Mouse (Mus musculus): ENCODE results near the gene Lmntd1. TPM values are rescaled to one million over a fixed set of nuclear protein-coding genes. Genes with fewer than 3 reads are reported as not detected.
A peak's percentile ranks its signal among the peaks of the same experiment; 100 is the strongest.

Lmntd1 gene
- polyA plus RNA-seq, 1 experiment from 2014 or later: 16.8 TPM

GRCm38 (mm10) chr6:145578457-145579185, 35.5 kb downstream of the Lmntd1 start:
- Histone ChIP-seq H3K4me2 (ENCODE audit: low read depth, low read length) (no peak overlapping the region), H3K4me3 (ENCODE audit: low read length) (no peak overlapping the region), H3K27ac (ENCODE audit: low read length) (no peak overlapping the region), H3K27me3 (ENCODE audit: control insufficient read depth, insufficient read depth, low read length) (no peaks in the 10 kb centered on the region), H3K4me1 (ENCODE audit: control insufficient read depth, insufficient read depth, low read length) (peaks cover 25% of the 10 kb centered on the region), H3K36me3 (ENCODE audit: control insufficient read depth, insufficient read depth) (no peaks in the 10 kb centered on the region), H3K9ac (ENCODE audit: low read length) (no peak overlapping the region; the same call in 1 of the 2 replicates), H3K9me3 (replicated peaks; ENCODE audit: control insufficient read depth, low read length) (no peaks in the 10 kb centered on the region)
- whole genome bisulfite sequencing: 28% methylated on average over 10 of the region's 10 CpGs
- 0 out of 2 replicates have a peak, but pooled peaks have one; percentile 4 for ATAC-seq (replicated peaks; ENCODE audit: extremely low read depth, insufficient read depth, low FRiP score)

DNA sequence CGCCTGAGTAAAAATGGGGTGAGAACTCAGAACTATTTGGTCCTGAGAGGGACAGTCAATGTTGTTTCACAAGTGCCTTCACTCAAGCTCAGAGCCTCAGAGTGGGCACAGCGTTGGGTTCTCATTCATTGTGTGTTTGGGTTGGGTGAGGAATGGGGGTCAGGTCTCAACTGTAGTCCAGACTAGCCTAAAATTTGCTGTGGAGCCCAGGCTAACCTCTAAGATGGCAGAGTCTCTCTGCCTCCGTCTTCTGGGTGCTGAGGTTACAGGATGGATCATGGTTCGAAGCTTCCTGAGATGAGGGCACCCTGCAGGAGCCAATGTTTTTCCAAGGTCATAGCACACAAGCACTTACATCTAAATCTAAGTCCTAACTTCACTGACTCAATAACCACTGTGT, 37.4 kb downstream of the Lmntd1 start:
- H3K9me3 ChIP-seq (replicated peaks; ENCODE audit: control insufficient read depth, low read length): no peaks in the 10 kb centered on the region
- H3K27ac ChIP-seq (ENCODE audit: low read length): no peak overlapping the region
- peaks cover 21% of the 10 kb centered on the region for H3K4me1 ChIP-seq (ENCODE audit: control insufficient read depth, insufficient read depth, low read length)
- no peak overlapping the region for H3K9ac ChIP-seq (ENCODE audit: low read length)
- 96% methylated on average over 4 of the region's 4 CpGs for WGBS
- H3K4me3 ChIP-seq (ENCODE audit: low read length): no peak overlapping the region
- no peaks in the 10 kb centered on the region for H3K36me3 ChIP-seq (ENCODE audit: control insufficient read depth, insufficient read depth)
- H3K27me3 ChIP-seq (ENCODE audit: control insufficient read depth, insufficient read depth, low read length): no peaks in the 10 kb centered on the region
- no peak overlapping the region for H3K4me2 ChIP-seq (ENCODE audit: low read depth, low read length)
- no peak for ATAC-seq (replicated peaks; ENCODE audit: extremely low read depth, insufficient read depth, low FRiP score)

- 81% methylated on average over 6 of the region's 6 CpGs for WGBS
- Histone ChIP-seq H3K4me2 (ENCODE audit: low read depth, low read length) (no peak overlapping the region), H3K9me3 (replicated peaks; ENCODE audit: control insufficient read depth, low read length) (no peaks in the 10 kb centered on the region), H3K4me3 (ENCODE audit: low read length) (no peak overlapping the region), H3K4me1 (ENCODE audit: control insufficient read depth, insufficient read depth, low read length) (peaks cover 9% of the 10 kb centered on the region), H3K27me3 (ENCODE audit: control insufficient read depth, insufficient read depth, low read length) (no peaks in the 10 kb centered on the region), H3K36me3 (ENCODE audit: control insufficient read depth, insufficient read depth) (no peaks in the 10 kb centered on the region), H3K27ac (ENCODE audit: low read length) (no peak overlapping the region), H3K9ac (ENCODE audit: low read length) (no peak overlapping the region)
- no peak for ATAC-seq (replicated peaks; ENCODE audit: extremely low read depth, insufficient read depth, low FRiP score)
Measured at GRCm38 (mm10) chr6:145573250-145574013, 40.7 kb downstream of the Lmntd1 start.

DNA sequence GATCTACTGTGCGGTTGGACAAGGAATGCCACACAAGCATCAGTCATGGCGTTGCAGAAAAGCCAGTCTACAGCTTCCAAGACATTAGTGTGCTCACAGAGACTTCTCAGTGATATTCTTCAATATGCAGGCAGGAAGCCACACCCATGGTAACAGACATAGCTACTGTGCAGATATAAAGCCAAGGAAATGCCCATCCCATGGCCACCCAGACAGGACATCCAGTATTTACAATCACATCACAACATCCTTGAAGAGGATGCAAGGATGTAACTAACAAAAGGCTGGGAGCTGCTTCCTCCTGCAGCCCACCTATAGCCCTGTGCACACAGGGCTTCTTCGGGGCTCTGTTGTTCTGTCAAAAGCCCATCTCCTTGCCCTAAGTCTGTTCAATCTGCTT, 45.4 kb downstream of the Lmntd1 start:
- H3K4me3 ChIP-seq (ENCODE audit: low read length): no peak overlapping the region
- H3K4me1 ChIP-seq (ENCODE audit: control insufficient read depth, insufficient read depth, low read length): peaks cover 2% of the 10 kb centered on the region; the same call in 1 of the 2 replicates
- H3K36me3 ChIP-seq (ENCODE audit: control insufficient read depth, insufficient read depth): no peaks in the 10 kb centered on the region
- peaks cover 2% of the 10 kb centered on the region for H3K9me3 ChIP-seq (replicated peaks; ENCODE audit: control insufficient read depth, low read length)
- WGBS: 83% methylated on average over 3 of the region's 3 CpGs
- no peak for ATAC-seq (replicated peaks; ENCODE audit: extremely low read depth, insufficient read depth, low FRiP score)
- no peak overlapping the region for H3K27ac ChIP-seq (ENCODE audit: low read length)
- H3K9ac ChIP-seq (ENCODE audit: low read length): no peak overlapping the region
- no peaks in the 10 kb centered on the region for H3K27me3 ChIP-seq (ENCODE audit: control insufficient read depth, insufficient read depth, low read length)
- no peak overlapping the region for H3K4me2 ChIP-seq (ENCODE audit: low read depth, low read length)

DNA sequence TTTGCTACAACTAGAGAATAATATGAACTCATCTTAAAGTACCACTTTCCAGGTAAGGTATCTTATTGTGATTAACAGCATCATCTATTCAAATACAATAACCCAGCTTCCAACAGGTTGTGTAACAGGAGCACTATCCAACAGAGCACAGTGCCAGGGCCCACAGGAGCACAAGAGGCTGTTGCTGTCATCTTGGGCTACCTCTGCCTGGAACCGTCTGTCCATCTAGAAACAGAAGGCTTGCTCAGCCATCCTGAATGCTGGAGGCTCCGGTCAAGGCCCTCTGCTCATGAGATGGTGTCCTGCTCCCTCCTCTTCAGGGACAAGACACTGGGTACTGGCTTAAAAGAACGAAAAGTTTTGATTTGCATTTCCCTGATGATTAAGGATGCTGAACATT, 46.3 kb downstream of the Lmntd1 start:
- 87% methylated on average over 3 of the region's 3 CpGs for WGBS
- no peak for ATAC-seq (replicated peaks; ENCODE audit: extremely low read depth, insufficient read depth, low FRiP score)
- H3K27me3 ChIP-seq (ENCODE audit: control insufficient read depth, insufficient read depth, low read length): no peaks in the 10 kb centered on the region
- H3K27ac ChIP-seq (ENCODE audit: low read length): no peak overlapping the region
- peaks cover 4% of the 10 kb centered on the region for H3K9me3 ChIP-seq (replicated peaks; ENCODE audit: control insufficient read depth, low read length)
- H3K4me2 ChIP-seq (ENCODE audit: low read depth, low read length): no peak overlapping the region
- H3K4me1 ChIP-seq (ENCODE audit: control insufficient read depth, insufficient read depth, low read length): peaks cover 2% of the 10 kb centered on the region; the same call in 1 of the 2 replicates
- H3K4me3 ChIP-seq (ENCODE audit: low read length): no peak overlapping the region
- H3K9ac ChIP-seq (ENCODE audit: low read length): no peak overlapping the region
- H3K36me3 ChIP-seq (ENCODE audit: control insufficient read depth, insufficient read depth): no peaks in the 10 kb centered on the region

DNA sequence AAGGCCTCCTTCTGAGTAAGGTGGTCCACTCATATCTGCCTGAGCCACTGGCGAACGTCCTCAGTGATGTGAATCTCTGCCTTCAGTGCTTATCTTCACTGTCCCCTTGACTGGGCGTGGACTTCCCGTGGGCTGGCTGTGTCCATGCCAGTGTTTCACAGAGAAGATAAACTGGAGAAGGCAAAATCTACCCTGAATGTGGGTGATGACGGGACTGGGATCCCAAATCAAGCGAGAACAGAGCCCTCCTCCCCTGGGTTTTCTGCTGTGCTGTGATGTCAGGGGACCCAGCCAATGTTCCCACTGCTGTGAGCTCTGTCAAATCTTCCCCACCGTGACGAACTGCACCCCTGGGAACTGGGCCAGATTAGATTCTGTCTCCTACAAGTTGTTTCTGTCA, 46.8 kb downstream of the Lmntd1 start:
- Histone ChIP-seq H3K27me3 (ENCODE audit: control insufficient read depth, insufficient read depth, low read length) (no peaks in the 10 kb centered on the region), H3K4me2 (ENCODE audit: low read depth, low read length) (no peak overlapping the region), H3K27ac (ENCODE audit: low read length) (no peak overlapping the region), H3K4me1 (ENCODE audit: control insufficient read depth, insufficient read depth, low read length) (peaks cover 2% of the 10 kb centered on the region; the same call in 1 of the 2 replicates), H3K4me3 (ENCODE audit: low read length) (no peak overlapping the region), H3K9ac (ENCODE audit: low read length) (no peak overlapping the region), H3K9me3 (replicated peaks; ENCODE audit: control insufficient read depth, low read length) (peaks cover 4% of the 10 kb centered on the region), H3K36me3 (ENCODE audit: control insufficient read depth, insufficient read depth) (no peaks in the 10 kb centered on the region)
- ATAC-seq (replicated peaks; ENCODE audit: extremely low read depth, insufficient read depth, low FRiP score): no peak; the same call in 1 of the 2 replicates
- 29% methylated on average over 8 of the region's 8 CpGs for WGBS

- H3K27me3 ChIP-seq (ENCODE audit: control insufficient read depth, insufficient read depth, low read length): no peaks in the 10 kb centered on the region
- H3K27ac ChIP-seq (ENCODE audit: low read length): no peak overlapping the region
- no peak overlapping the region for H3K4me3 ChIP-seq (ENCODE audit: low read length)
- H3K9ac ChIP-seq (ENCODE audit: low read length): no peak overlapping the region
- no peak overlapping the region for H3K4me2 ChIP-seq (ENCODE audit: low read depth, low read length)
- ATAC-seq (replicated peaks; ENCODE audit: extremely low read depth, insufficient read depth, low FRiP score): no peak
- peaks cover 2% of the 10 kb centered on the region; the same call in 1 of the 2 replicates for H3K4me1 ChIP-seq (ENCODE audit: control insufficient read depth, insufficient read depth, low read length)
- H3K9me3 ChIP-seq (replicated peaks; ENCODE audit: control insufficient read depth, low read length): peaks cover 4% of the 10 kb centered on the region
- 91% methylated on average over 5 of the region's 5 CpGs for WGBS
- no peaks in the 10 kb centered on the region for H3K36me3 ChIP-seq (ENCODE audit: control insufficient read depth, insufficient read depth)
Measured at GRCm38 (mm10) chr6:145565663-145566062, 48.5 kb downstream of the Lmntd1 start.

DNA sequence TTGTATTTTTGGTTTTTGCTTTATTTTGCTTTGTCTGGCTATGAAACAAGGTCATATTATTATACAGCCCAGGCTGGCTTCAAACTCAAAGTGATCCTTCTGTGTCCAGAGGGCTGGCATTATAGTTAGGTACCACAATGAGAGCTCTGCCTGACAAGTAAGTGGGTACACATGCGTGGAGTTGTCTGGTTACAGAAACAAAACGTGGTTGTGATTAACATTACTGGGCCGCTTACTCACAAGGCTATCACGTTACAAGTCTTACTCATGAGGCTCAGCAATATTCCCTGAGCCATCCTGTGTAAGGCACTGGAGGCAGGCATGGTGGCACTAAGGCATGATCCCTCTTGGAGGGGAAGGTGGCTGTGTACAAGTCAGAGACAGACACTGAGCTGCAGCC, 49.4 kb downstream of the Lmntd1 start:
- Histone ChIP-seq H3K27ac (ENCODE audit: low read length) (no peak overlapping the region), H3K4me2 (ENCODE audit: low read depth, low read length) (no peak overlapping the region), H3K4me1 (ENCODE audit: control insufficient read depth, insufficient read depth, low read length) (peaks cover 2% of the 10 kb centered on the region; the same call in 1 of the 2 replicates), H3K4me3 (ENCODE audit: low read length) (no peak overlapping the region), H3K9ac (ENCODE audit: low read length) (no peak overlapping the region), H3K9me3 (replicated peaks; ENCODE audit: control insufficient read depth, low read length) (peaks cover 4% of the 10 kb centered on the region), H3K36me3 (ENCODE audit: control insufficient read depth, insufficient read depth) (no peaks in the 10 kb centered on the region), H3K27me3 (ENCODE audit: control insufficient read depth, insufficient read depth, low read length) (no peaks in the 10 kb centered on the region)
- WGBS: 62% methylated on average over 4 of the region's 4 CpGs
- no peak for ATAC-seq (replicated peaks; ENCODE audit: extremely low read depth, insufficient read depth, low FRiP score)

Data from heart, embryonic 16.5 days (tissue).